Mouse (Mus musculus) frontal cortex, adult (tissue): ENCODE data around the gene Tiparp.

Experiments used
- ATAC-seq: cut with Nextera tagmentation; 2 replicates; pipeline ENCODE4 v1.9.2; 2017; ENCODE audit warnings: mild to moderate bottlenecking, moderate library complexity, mixed read lengths; ENCODE audit not compliant: low TSS enrichment

Gene Tiparp

DNA sequence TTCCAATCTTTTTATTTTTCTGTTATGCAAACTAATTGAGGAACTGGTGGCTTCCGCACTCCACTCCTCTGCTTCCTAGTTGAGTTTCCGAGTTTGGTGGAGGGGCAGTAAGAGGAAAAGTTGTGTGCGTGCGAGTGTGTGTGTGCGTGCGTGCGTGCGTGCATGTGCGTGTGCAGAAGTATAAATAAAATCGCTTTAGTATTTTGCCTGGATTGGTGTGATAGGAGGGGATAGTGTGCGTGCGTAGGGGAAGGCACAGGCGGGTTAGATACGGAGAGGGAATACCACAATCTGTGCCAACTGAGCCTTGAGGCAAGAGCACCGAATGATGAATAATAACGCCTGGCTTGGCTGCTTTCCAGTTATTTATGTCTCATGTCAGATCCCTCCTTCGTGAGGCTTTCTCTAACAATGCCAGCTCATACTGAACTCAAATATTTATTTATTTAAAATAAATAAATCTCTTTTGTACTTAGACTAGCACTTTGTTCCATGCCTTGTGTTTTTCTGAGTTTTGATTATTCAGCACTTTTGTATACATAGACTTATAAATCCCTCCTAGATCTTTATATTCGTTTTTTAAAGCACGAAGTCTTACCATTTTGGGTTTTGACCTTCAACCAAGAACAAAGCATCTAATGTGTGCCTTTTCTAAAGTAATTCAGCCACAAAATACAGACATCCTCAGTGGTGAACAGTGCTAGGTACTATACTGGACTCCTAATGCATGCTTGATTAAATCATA is 1.4 kb downstream of the Tiparp start:
- ATAC-seq: peak; percentile 5; the same call in 1 of the 2 replicates

- ATAC-seq: no peak
Measured at GRCm38 (mm10) chr3:65533014-65533413, 4.8 kb downstream of the Tiparp start.

DNA sequence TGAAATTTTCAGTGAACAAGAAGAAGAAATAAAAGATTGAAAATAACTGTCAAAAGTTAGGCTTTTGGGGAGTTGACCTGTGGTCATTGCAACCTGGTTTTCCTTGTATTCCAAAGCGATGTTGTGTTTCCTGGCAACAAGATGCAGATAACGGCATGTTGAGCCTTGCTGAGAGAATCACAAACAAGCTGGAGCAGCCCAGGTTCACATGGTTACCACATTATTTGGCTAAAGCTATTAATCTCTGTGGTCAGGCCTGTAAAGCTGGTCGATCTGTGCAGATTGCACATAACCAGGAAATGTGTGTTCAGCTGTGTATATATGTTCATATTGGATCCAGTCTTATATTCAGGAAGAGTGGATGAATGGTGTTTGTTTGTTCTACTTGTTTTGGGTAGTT is 5.4 kb downstream of the Tiparp start:
- no peak for ATAC-seq

GRCm38 (mm10) chr3:65534488-65534887 is 6.3 kb downstream of the Tiparp start:
- no peak for ATAC-seq

- ATAC-seq: no peak
Measured at GRCm38 (mm10) chr3:65535087-65535761, 7.0 kb downstream of the Tiparp start.

DNA sequence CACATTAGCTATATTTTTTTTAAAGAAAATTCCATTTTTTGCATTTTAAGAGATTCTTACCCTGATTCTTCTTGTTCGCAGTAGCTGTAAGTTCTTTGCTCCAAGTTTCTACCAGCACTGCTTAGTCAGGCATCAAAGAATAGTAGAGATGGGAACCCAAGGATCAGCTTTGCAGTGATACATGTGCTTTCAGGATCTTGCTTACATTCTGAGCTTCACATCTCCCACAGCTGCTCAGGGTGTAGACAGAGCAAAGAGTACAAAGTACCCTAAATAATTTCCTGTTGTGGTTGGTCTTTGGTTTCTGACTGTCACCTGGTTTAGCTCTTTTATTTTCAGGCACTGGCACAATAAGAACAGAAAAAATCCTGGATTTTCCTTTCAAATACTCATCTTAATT is 9.1 kb downstream of the Tiparp start:
- no peak for ATAC-seq

DNA sequence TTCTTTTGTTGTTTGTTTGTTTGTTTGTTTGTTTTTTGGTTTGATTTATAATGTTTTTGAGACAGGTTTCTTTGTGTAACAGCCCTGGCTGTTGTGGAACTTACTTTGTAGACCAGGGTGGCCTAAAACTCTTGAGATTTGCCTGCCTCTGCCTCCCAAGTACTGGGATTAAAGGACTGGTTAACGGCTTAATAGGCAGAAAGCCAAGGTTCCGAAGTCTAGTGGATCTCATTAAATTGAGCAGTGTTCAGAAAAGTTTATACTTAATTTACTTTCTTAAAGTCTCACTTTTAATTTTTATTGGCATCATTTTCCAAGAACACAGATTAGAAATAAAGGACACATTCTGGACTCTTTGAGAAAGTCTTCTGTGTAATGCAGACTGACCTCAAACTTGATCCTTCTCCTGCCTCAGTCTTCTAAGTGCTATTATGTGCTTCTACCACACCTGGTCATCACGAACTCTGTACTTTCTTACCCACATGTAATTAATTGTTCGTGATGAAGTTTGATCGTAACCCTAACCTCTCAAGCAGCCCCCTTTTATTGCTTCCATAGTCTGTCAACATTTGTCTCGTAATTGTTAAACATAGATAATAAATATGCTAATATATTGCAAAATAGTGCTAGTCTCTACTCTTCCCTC is 12.8 kb downstream of the Tiparp start:
- no peak for ATAC-seq

GRCm38 (mm10) chr3:65541552-65541935 is 13.3 kb downstream of the Tiparp start:
- ATAC-seq: no peak

DNA sequence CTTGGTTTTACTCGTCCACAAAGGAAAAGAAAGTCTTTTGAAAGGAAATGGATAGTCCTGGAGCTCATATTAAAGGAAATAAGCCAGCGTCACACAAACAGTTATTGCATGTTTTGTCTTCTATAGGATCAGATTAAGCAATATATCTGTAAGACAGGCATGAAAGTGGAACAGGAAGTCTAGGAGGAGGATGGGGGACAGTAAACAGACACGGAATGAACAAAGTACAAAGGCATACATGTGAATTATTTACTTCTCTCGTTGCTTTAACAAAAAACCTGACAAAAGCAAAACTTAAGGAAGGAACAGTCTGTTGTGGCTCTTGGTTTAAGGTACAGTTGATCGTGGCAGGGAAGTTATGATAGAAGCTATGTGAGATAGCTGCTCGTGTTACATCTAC is 21.6 kb downstream of the Tiparp start:
- ATAC-seq: no peak

GRCm38 (mm10) chr3:65551065-65551464 is 22.9 kb downstream of the Tiparp start:
- no peak for ATAC-seq

DNA sequence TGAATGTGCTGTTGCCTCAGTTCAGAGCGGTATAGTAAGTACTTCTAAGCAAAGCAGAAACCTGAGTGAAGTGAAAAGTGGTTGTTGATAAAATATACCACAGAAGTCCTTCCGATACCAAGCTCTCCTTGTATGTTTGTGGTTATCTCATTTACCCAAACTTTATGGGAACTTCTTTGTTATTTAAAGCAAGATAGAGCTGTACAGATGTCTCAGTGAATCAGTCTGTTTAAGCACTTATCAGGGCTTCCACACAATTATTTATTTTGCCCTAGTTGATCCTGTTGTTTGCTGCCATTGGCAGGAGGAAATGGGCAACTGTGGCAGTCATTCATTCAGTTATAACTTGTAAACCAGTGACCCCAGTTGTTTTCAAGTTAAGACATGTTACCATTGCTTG is 26.4 kb downstream of the Tiparp start:
- ATAC-seq: no peak

- peak; percentile 56 for ATAC-seq
Measured at GRCm38 (mm10) chr3:65558679-65559078, 30.5 kb downstream of the Tiparp start.

DNA sequence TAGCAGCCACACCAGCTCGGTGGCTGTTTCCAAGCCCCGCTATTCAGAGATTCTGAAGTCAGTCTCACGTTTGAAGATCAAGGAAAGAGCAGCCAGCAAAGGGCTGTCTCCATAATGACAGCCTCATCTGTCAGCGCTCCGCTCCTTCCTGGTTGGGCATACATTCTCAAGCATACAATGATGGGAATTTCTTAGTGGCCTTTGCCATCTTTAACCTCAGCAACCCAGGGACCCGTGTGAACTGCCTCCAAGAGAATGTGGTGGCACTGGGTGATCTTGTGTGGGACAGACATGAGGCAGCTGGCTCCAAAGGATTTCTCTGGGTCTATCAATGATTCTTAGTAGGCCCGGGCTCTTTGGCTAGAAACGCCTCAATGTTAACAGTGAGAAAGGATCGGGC is 34.0 kb downstream of the Tiparp start:
- ATAC-seq: no peak

- ATAC-seq: no peak
Measured at GRCm38 (mm10) chr3:65562694-65563093, 34.5 kb downstream of the Tiparp start.

GRCm38 (mm10) chr3:65563926-65564624 is 35.9 kb downstream of the Tiparp start:
- ATAC-seq: peak; percentile 28; the same call in 1 of the 2 replicates

DNA sequence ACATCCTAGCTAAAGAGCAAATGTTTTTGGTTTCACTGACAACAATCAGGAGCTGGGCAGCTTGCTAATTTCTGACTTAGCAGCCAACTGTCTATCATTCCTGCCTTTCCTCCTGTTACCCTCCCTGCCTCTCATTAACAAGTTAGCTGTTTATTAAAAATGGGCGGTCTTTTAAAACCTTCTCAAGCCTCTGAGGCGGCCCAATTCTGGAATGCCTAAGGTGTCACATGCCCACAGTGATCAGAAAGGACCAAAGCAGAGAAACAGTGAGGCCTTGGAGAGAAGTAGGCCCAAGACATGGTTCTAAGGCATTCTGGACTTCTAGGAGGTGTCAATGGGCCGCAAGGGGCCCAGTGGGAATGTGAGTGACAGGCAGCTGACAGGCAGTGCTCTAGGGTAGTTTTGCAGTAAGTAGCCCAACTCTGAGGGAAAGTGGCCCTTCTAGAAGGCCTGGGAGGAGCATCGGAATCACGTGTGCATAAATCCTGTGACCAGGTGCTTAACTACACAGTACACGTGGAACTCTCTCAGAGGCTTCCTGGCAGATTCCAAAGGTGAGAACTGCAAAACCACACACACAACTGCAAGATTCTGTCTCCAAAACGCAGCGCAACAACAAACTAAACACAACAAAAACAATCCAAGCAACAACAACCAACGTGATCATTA is 37.6 kb downstream of the Tiparp start:
- ATAC-seq: no peak

- ATAC-seq: no peak
Measured at GRCm38 (mm10) chr3:65569941-65570340, 41.7 kb downstream of the Tiparp start.

- no peak for ATAC-seq
Measured at GRCm38 (mm10) chr3:65573516-65573915, 45.3 kb downstream of the Tiparp start.

- no peak for ATAC-seq
Measured at GRCm38 (mm10) chr3:65577602-65578001, 49.4 kb downstream of the Tiparp start.

GRCm38 (mm10) chr3:65579260-65579921 is 51.2 kb downstream of the Tiparp start:
- no peak for ATAC-seq

DNA sequence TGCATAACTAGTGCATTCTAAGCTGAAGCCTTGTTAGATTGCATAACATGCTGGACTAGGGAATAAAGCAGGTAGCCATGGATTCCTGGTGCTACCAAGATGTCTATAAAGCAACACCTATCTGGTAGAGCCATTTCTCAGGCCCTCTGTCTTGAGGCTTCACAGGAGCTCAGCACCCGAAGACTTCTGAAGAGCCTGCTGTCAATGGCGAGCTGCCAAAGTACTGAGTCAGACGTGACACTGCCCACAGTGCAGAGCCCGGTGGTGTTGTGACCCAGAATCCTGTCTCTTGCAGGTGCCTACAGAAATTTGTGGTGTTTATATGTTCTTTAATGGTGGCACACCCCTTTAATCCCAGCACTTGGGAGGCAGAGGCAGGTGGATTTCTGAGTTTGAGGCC is 53.4 kb downstream of the Tiparp start:
- ATAC-seq: no peak
